Mouse (Mus musculus): ENCODE data around the gene Amph. TPM values are rescaled to one million over a fixed set of nuclear protein-coding genes. Genes with fewer than 3 reads are reported as not detected.

Amph gene
- polyA plus RNA-seq, 1 experiment from 2014 or later = 0.11 TPM

- H3K27me3 ChIP-seq (ENCODE audit: control insufficient read depth, insufficient read depth, low read depth, low read length) = no peaks in the 10 kb centered on the region
- no peak overlapping the region for H3K4me2 ChIP-seq (ENCODE audit: low read depth, low read length)
- 37% methylated on average over 1 of the region's 1 CpGs for WGBS (ENCODE audit: insufficient replicate concordance)
- ATAC-seq (ENCODE audit: low read depth) = no peak
- H3K9me3 ChIP-seq (replicated peaks; ENCODE audit: control insufficient read depth, low read length) = no peaks in the 10 kb centered on the region
- H3K9ac ChIP-seq (ENCODE audit: low read depth, low read length) = no peak overlapping the region
- H3K4me1 ChIP-seq (ENCODE audit: control insufficient read depth, low read depth, low read length) = no peaks in the 10 kb centered on the region
- no peaks in the 10 kb centered on the region for H3K36me3 ChIP-seq (ENCODE audit: control insufficient read depth, insufficient read depth)
- H3K4me3 ChIP-seq (ENCODE audit: low read depth, low read length) = no peak overlapping the region
- H3K27ac ChIP-seq (ENCODE audit: low read length) = no peak overlapping the region
Observed at GRCm38 (mm10) chr13:19052090-19052489, 104.1 kb downstream of the Amph start.

DNA sequence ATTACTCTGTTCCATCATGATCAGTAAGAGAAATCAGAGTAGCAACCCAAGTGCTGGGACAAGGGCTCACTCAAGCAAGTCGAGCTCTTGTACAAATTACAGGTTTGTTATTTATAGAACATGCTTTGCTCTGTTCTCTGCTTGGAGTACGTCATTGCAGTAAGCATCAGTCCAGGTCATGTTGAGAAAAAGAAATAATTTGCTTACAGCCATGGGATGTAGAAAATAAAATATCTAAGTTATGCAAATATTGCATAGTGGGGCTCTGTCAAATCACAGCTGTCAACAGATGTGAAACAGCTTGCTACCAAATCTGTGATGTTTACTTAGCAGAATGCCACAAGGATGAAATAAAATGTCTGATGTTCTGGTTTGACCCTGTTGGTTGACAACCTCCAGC, 106.5 kb downstream of the Amph start:
- Histone ChIP-seq H3K9me3 (replicated peaks; ENCODE audit: control insufficient read depth, low read length) (no peaks in the 10 kb centered on the region), H3K36me3 (ENCODE audit: control insufficient read depth, insufficient read depth) (no peaks in the 10 kb centered on the region), H3K9ac (ENCODE audit: low read depth, low read length) (no peak overlapping the region), H3K4me3 (ENCODE audit: low read depth, low read length) (no peak overlapping the region), H3K4me1 (ENCODE audit: control insufficient read depth, low read depth, low read length) (no peaks in the 10 kb centered on the region), H3K27ac (ENCODE audit: low read length) (no peak overlapping the region), H3K27me3 (ENCODE audit: control insufficient read depth, insufficient read depth, low read depth, low read length) (no peaks in the 10 kb centered on the region), H3K4me2 (ENCODE audit: low read depth, low read length) (no peak overlapping the region)
- 43% methylated on average over 2 of the region's 2 CpGs for WGBS (ENCODE audit: insufficient replicate concordance)
- no peak for ATAC-seq (ENCODE audit: low read depth)

DNA sequence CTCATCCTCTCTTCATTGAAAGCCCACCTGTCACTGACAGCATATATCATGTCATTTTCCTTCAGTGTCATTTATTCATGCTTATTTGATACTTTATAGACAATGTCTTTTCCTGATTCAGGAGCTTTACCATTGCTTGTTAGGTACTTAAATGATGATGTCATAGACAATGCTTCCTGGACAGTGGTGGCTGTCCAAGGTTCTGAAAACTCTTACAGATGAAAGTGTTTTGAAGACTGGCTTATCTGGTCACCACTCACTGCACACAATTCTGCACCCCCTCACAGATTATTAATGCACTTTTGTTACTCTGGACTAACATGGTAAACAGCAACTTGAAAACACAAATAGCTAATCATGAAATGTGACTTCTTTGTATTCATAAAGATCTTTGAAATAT, 124.3 kb downstream of the Amph start:
- Histone ChIP-seq H3K4me2 (ENCODE audit: low read depth, low read length) (no peak overlapping the region), H3K9me3 (replicated peaks; ENCODE audit: control insufficient read depth, low read length) (no peaks in the 10 kb centered on the region), H3K4me3 (ENCODE audit: low read depth, low read length) (no peak overlapping the region), H3K4me1 (ENCODE audit: control insufficient read depth, low read depth, low read length) (no peaks in the 10 kb centered on the region), H3K9ac (ENCODE audit: low read depth, low read length) (no peak overlapping the region), H3K27me3 (ENCODE audit: control insufficient read depth, insufficient read depth, low read depth, low read length) (no peaks in the 10 kb centered on the region), H3K36me3 (ENCODE audit: control insufficient read depth, insufficient read depth) (no peaks in the 10 kb centered on the region), H3K27ac (ENCODE audit: low read length) (no peak overlapping the region)
- no peak for ATAC-seq (ENCODE audit: low read depth)

GRCm38 (mm10) chr13:19077427-19077826, 129.4 kb downstream of the Amph start:
- Histone ChIP-seq H3K27ac (ENCODE audit: low read length) (no peak overlapping the region), H3K27me3 (ENCODE audit: control insufficient read depth, insufficient read depth, low read depth, low read length) (no peaks in the 10 kb centered on the region), H3K36me3 (ENCODE audit: control insufficient read depth, insufficient read depth) (no peaks in the 10 kb centered on the region), H3K9ac (ENCODE audit: low read depth, low read length) (no peak overlapping the region), H3K9me3 (replicated peaks; ENCODE audit: control insufficient read depth, low read length) (no peaks in the 10 kb centered on the region), H3K4me1 (ENCODE audit: control insufficient read depth, low read depth, low read length) (no peaks in the 10 kb centered on the region), H3K4me3 (ENCODE audit: low read depth, low read length) (no peak overlapping the region), H3K4me2 (ENCODE audit: low read depth, low read length) (no peak overlapping the region)
- 87% methylated on average over 2 of the region's 2 CpGs for WGBS (ENCODE audit: insufficient replicate concordance)
- no peak for ATAC-seq (ENCODE audit: low read depth)

DNA sequence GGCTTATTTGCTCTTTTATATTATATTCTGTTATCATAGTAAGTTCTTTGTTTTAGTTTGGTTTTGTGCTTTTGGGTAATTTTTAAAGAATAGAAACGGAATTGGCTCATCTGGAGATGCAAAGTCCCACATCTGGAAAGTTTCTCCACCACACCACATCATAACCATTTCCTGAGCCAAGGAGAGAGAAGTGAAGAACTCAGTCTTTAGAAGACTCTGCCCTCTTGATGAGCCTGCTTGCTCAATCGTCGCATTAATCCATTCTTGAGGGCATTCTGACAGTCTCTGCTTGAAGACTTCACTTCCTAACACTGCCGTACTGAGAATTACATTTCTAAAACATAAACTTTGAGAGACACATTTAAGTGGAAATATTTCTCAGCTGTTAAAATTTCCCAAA, 133.9 kb downstream of the Amph start:
- Histone ChIP-seq H3K9me3 (replicated peaks; ENCODE audit: control insufficient read depth, low read length) (no peaks in the 10 kb centered on the region), H3K27me3 (ENCODE audit: control insufficient read depth, insufficient read depth, low read depth, low read length) (no peaks in the 10 kb centered on the region), H3K4me3 (ENCODE audit: low read depth, low read length) (no peak overlapping the region), H3K27ac (ENCODE audit: low read length) (no peak overlapping the region), H3K4me2 (ENCODE audit: low read depth, low read length) (no peak overlapping the region), H3K36me3 (ENCODE audit: control insufficient read depth, insufficient read depth) (no peaks in the 10 kb centered on the region), H3K9ac (ENCODE audit: low read depth, low read length) (no peak overlapping the region), H3K4me1 (ENCODE audit: control insufficient read depth, low read depth, low read length) (no peaks in the 10 kb centered on the region)
- WGBS (ENCODE audit: insufficient replicate concordance) = 75% methylated on average over 4 of the region's 4 CpGs
- no peak for ATAC-seq (ENCODE audit: low read depth)

GRCm38 (mm10) chr13:19094571-19094970, 146.6 kb downstream of the Amph start:
- Histone ChIP-seq H3K27me3 (ENCODE audit: control insufficient read depth, insufficient read depth, low read depth, low read length) (no peaks in the 10 kb centered on the region), H3K9me3 (replicated peaks; ENCODE audit: control insufficient read depth, low read length) (no peaks in the 10 kb centered on the region), H3K4me3 (ENCODE audit: low read depth, low read length) (no peak overlapping the region), H3K27ac (ENCODE audit: low read length) (no peak overlapping the region), H3K36me3 (ENCODE audit: control insufficient read depth, insufficient read depth) (no peaks in the 10 kb centered on the region), H3K4me1 (ENCODE audit: control insufficient read depth, low read depth, low read length) (no peaks in the 10 kb centered on the region), H3K9ac (ENCODE audit: low read depth, low read length) (no peak overlapping the region), H3K4me2 (ENCODE audit: low read depth, low read length) (no peak overlapping the region)
- 76% methylated on average over 6 of the region's 6 CpGs for WGBS (ENCODE audit: insufficient replicate concordance)
- ATAC-seq (ENCODE audit: low read depth) = no peak

DNA sequence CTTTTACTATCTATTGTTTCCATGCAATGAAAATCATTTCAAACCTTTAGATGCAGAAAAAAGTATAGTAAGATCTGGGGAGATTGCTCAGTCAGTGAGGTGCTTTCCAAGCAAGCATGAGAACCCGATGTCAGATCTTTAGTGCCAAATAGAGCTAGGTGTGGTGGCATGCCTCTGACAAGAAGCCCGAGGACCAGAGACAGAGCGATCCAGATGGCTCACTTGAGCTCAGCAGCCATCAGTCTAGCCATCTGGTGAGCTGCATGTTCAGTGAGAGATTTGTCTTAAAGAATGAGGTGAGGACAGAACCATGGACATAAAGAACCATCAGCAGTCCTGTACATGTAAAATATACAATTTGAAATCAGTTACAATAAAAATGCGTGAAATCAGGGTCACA, 149.1 kb downstream of the Amph start:
- 79% methylated on average over 4 of the region's 4 CpGs for WGBS (ENCODE audit: insufficient replicate concordance)
- no peaks in the 10 kb centered on the region for H3K4me1 ChIP-seq (ENCODE audit: control insufficient read depth, low read depth, low read length)
- no peaks in the 10 kb centered on the region for H3K36me3 ChIP-seq (ENCODE audit: control insufficient read depth, insufficient read depth)
- ATAC-seq (ENCODE audit: low read depth) = no peak
- no peak overlapping the region for H3K4me3 ChIP-seq (ENCODE audit: low read depth, low read length)
- no peak overlapping the region for H3K27ac ChIP-seq (ENCODE audit: low read length)
- no peaks in the 10 kb centered on the region for H3K9me3 ChIP-seq (replicated peaks; ENCODE audit: control insufficient read depth, low read length)
- H3K9ac ChIP-seq (ENCODE audit: low read depth, low read length) = no peak overlapping the region
- H3K27me3 ChIP-seq (ENCODE audit: control insufficient read depth, insufficient read depth, low read depth, low read length) = no peaks in the 10 kb centered on the region
- no peak overlapping the region for H3K4me2 ChIP-seq (ENCODE audit: low read depth, low read length)

DNA sequence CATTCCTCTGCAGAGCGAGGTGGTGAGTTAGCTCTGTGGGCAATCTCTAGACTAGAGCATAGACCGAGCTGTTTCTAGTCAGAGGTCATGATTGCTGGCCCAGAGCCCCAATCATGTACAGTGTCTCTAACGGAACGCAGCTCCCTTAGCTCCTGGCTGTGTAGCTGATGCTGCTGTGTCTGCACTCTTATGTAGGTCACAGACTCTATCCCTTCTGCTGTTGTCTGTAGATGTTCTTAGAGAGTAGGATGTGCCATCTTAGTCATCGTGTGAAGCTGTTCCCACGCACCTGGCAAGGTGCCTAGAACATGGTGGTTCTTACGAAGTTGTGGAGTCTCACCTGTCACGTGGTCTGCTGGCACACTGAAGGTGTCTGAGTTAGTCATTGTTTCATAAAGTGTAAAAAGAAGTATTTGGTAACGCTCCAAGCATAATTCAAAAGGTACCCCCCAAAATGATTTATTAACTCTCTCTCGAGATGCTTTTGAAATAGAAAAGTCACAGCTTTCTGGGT, 153.9 kb downstream of the Amph start:
- WGBS (ENCODE audit: insufficient replicate concordance) = 71% methylated on average over 10 of the region's 10 CpGs
- ATAC-seq (ENCODE audit: low read depth) = no peak

DNA sequence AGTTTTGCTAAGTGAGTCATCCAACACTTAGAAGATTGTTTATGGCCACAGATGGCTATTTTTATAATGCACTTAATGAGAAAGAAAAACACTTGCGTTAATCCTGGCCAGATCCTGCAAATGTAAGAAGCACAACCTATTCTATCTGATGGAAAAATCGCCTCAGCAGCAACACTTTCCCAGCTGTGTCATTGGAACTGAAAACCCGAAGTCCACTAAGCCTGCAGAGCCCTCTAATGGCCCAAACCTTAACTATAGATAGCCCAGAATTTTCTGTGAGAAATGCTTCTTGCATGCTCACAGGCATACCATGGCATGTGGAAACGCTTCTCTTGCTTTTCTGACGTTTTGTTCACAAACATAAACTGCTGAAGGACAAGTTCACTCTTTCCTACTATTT, 158.4 kb downstream of the Amph start:
- 45% methylated on average over 5 of the region's 5 CpGs for WGBS (ENCODE audit: insufficient replicate concordance)
- Histone ChIP-seq H3K36me3 (ENCODE audit: control insufficient read depth, insufficient read depth) (no peaks in the 10 kb centered on the region), H3K4me3 (ENCODE audit: low read depth, low read length) (no peak overlapping the region), H3K4me2 (ENCODE audit: low read depth, low read length) (no peak overlapping the region), H3K27ac (ENCODE audit: low read length) (no peak overlapping the region), H3K9me3 (replicated peaks; ENCODE audit: control insufficient read depth, low read length) (no peaks in the 10 kb centered on the region), H3K27me3 (ENCODE audit: control insufficient read depth, insufficient read depth, low read depth, low read length) (no peaks in the 10 kb centered on the region), H3K9ac (ENCODE audit: low read depth, low read length) (no peak overlapping the region), H3K4me1 (ENCODE audit: control insufficient read depth, low read depth, low read length) (no peaks in the 10 kb centered on the region)
- ATAC-seq (ENCODE audit: low read depth) = no peak

More for the DNA sequence above, 153.9 kb downstream of the Amph start:
- Histone ChIP-seq H3K4me3 (ENCODE audit: low read depth, low read length) (no peak overlapping the region), H3K4me1 (ENCODE audit: control insufficient read depth, low read depth, low read length) (no peaks in the 10 kb centered on the region), H3K27ac (ENCODE audit: low read length) (no peak overlapping the region), H3K36me3 (ENCODE audit: control insufficient read depth, insufficient read depth) (no peaks in the 10 kb centered on the region), H3K9ac (ENCODE audit: low read depth, low read length) (no peak overlapping the region), H3K27me3 (ENCODE audit: control insufficient read depth, insufficient read depth, low read depth, low read length) (no peaks in the 10 kb centered on the region), H3K4me2 (ENCODE audit: low read depth, low read length) (no peak overlapping the region), H3K9me3 (replicated peaks; ENCODE audit: control insufficient read depth, low read length) (no peaks in the 10 kb centered on the region)

- Histone ChIP-seq H3K4me3 (ENCODE audit: low read depth, low read length) (no peak overlapping the region), H3K9ac (ENCODE audit: low read depth, low read length) (no peak overlapping the region), H3K27ac (ENCODE audit: low read length) (no peak overlapping the region), H3K9me3 (replicated peaks; ENCODE audit: control insufficient read depth, low read length) (no peaks in the 10 kb centered on the region), H3K27me3 (ENCODE audit: control insufficient read depth, insufficient read depth, low read depth, low read length) (no peaks in the 10 kb centered on the region), H3K4me1 (ENCODE audit: control insufficient read depth, low read depth, low read length) (peaks cover 14% of the 10 kb centered on the region), H3K36me3 (ENCODE audit: control insufficient read depth, insufficient read depth) (no peaks in the 10 kb centered on the region), H3K4me2 (ENCODE audit: low read depth, low read length) (no peak overlapping the region)
- WGBS (ENCODE audit: insufficient replicate concordance) = 50% methylated on average over 3 of the region's 3 CpGs
- no peak for ATAC-seq (ENCODE audit: low read depth)
Observed at GRCm38 (mm10) chr13:19109331-19109730, 161.3 kb downstream of the Amph start.
